Mouse (Mus musculus) T-helper 2 cell (primary cell): ENCODE measurements at regions not wholly inside any gene's neighbourhood (a gene's known extent, or its start where the extent isn't known, plus 50 kb on each side); places are given as distances from the start of the nearest gene placed in this dataset.

Experiments used
- in situ Hi-C: fragments of 300-600 bp; cut with MboI, MseI; formaldehyde crosslinking; loops from one replicate; pipeline ENCODE4 v1.15.1; 2025; ENCODE audit warnings: high pct_unique_total_duplicates

DNA sequence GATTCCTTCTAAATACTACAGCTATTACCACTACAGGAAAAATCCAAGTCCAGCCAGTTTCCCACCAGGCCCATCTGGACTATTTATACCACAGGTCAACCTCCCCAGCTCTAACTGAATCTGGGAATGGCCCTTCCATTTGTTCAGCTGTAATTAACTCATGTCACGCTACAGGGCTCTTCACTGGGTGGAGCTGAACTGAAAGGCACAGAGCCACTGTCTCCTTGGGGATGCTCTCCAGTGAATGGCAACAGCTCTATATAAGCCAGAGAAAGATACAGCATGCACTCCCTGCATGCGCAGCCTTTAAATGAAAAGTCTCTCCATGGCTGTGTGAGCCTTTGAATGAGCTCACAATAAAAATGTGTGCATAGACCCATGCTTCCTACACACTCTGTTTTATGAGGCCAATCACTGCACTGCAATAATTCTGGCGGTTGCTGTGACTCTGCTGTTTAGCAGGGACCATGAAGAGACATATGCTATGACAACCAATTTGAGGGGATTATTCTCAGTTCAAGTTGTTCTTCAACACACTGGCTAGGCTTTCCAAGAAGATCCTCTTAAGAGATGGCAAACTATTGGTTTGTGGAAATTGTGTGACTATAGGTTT is 376.3 kb upstream of the Kif18a start:
- in situ Hi-C loops = no loop called here

- in situ Hi-C loops = no loop called here
Measured at GRCm38 (mm10) chr2:108913555-108913954, 367.0 kb upstream of the Kif18a start.

GRCm38 (mm10) chr2:108913967-108914366 is 366.6 kb upstream of the Kif18a start:
- in situ Hi-C loops = no loop called here

GRCm38 (mm10) chr2:108919500-108920045 is 361.0 kb upstream of the Kif18a start:
- in situ Hi-C loops = no loop called here

DNA sequence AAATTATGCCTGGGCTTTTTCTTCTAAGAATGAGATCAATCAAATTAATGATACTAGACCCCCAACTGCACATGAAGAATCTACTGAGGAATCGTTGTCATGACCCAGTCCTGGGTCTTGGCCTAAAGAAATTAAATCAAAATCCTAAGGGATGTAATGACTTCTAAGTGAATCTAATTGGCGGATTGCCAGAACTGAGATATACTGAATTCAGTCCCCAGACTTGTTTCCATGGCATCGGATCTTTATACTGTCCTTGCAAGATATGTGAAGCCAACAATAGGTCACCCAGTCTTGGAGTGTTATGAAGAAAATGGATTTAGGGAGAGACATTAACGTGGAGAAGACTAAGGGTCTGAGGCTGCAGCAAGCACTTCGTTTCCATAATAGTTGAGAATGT is 360.4 kb upstream of the Kif18a start:
- in situ Hi-C loops = no loop called here

DNA sequence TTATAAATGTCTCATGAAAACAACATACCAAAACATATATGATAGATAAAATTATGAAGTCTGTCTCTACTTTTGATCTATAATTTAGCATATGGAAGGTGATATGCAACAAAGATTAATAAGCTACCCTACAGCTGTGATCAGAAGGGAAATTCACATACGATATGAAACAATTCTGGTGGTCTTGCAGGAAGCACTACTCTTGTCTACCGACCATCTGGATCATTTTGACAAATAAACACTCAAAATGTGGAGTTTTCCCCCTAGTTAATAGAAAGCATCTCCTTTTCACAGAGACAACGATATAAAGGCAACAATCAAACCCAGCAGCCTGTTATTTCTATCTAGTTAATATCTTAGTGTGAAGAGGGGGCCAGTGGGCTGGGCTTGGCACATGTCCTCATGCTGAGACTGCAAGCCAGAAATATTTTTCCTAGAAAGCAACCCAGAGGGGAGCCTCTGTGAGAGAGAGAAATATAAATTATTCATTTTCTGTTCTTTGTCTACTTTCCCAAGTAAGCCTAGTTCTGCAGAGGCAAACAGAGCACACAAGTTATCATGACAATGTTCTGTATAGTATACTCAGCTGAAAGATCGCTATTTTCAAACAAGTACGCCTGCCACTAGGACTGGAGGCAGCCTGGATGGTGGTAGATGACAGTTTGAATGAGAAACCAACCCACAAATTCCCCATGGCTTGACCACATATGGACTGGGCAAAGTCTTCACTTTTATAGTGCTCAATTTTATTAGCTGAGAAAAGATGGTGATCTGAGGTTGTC is 344.4 kb upstream of the Kif18a start:
- in situ Hi-C loops = loop anchor here (10.0 kb wide), 1 partner anchor 1339 kb away; no protein-coding TSS in a partner anchor

DNA sequence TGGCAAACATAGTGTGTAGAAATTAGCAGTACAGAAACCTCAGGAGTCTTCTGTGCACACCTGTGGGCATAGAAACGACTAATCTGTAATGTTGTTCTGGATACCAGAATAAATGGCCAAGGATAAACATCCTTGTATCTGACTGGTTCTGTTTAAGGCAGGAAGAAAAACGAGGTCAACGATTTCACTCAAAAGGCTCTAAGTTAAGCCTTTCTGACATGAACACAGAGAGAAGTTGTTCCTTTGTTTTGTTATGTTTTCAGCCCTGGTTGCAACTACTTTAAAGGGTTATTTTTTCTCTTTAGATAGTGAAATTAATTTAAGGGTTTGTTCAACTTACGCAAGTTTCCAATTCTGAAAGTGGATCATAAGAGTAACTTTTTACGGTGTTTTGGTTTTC is 299.6 kb upstream of the Kif18a start:
- in situ Hi-C loops = no loop called here

- in situ Hi-C loops = no loop called here
Measured at GRCm38 (mm10) chr2:109016223-109016622, 264.3 kb upstream of the Kif18a start.

DNA sequence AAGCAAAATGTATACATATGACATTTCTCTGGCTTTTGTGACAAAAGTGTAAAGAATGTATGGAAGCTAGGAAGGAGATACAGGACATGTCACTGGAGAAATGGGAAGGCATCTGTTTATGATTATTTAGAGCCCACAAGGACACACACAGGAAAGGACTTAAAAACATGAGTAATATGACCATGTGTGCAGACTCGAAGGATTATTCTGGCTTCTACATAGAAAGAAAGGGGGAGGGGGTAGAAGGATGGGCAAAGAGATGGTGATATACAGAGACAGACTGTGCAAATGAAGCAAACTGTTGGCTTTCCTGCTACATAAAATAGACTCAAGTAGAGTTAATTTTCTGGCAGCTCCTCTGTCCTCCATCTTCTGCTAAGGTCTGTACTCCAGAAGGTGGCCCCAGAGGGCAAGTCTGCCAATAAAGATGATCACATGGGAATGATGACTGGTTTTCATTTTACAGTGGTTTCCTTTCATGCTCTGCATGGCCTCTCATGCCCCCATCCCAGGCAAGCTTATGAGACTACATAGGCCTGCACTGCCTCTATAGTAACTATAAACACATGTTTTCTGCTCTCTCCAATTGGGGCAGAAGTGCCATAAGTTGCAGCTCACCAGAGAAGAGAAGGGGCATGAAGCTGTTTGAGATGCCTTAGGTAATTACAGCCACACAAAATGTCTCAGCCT is 263.4 kb upstream of the Kif18a start:
- in situ Hi-C loops = no loop called here

GRCm38 (mm10) chr2:109038131-109038695 is 242.3 kb upstream of the Kif18a start:
- in situ Hi-C loops = no loop called here
